Mouse (Mus musculus) cerebral cortex, adult 2 months (tissue): ENCODE measurements around the gene Shc2.

Source experiments
- whole genome bisulfite sequencing: fragments of 180-500 bp; shearing (Covaris S2); methylation state at CpG from one replicate; pipeline ENCODE4 v1.1.7; 2018; 5-methylcytosine and 5-hydroxymethylcytosine counted together

The Shc2 gene

GRCm38 (mm10) chr10:79668771-79669575 lies 31.3 kb upstream of the Shc2 start, which contains the start of gene Tpgs1:
TSS of gene Tpgs1 (plus strand) at chr10:79669369.
- under 1% methylated on average over 45 of the region's 45 CpGs for WGBS

GRCm38 (mm10) chr10:79668076-79668475 lies 30.4 kb upstream of the Shc2 start:
- WGBS, result 63% methylated on average over 5 of the region's 5 CpGs

GRCm38 (mm10) chr10:79666493-79666892 lies 28.8 kb upstream of the Shc2 start:
- 79% methylated on average over 9 of the region's 9 CpGs for WGBS

DNA sequence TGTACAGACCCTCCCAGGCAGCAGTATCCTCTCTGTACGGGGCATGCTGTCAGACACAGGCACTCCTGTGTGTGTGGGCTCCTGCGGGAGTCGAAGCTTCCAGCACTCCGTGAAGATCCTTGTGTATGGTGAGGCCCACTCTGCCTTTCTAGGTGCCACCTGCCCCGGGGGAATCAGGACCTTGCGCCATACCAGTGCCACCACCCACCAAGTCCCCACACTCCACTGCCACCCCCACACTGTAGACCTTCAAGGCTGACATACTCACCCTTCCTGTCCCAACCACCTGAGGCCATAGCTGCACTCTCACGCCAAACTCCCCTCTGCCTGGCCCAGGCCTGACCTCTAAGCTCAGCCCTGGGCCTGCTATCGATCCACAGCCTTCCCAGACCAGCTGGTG lies 27.3 kb upstream of the Shc2 start:
- WGBS, result 82% methylated on average over 8 of the region's 8 CpGs

GRCm38 (mm10) chr10:79664131-79664665 lies 26.5 kb upstream of the Shc2 start, which contains the start of gene Madcam1:
TSS of gene Madcam1 (plus strand) at chr10:79664559.
- WGBS, result 16% methylated on average over 13 of the region's 13 CpGs

- 60% methylated on average over 3 of the region's 3 CpGs for WGBS
These were observed 24.1 kb upstream of the Shc2 start for GRCm38 (mm10) chr10:79661861-79662260.

DNA sequence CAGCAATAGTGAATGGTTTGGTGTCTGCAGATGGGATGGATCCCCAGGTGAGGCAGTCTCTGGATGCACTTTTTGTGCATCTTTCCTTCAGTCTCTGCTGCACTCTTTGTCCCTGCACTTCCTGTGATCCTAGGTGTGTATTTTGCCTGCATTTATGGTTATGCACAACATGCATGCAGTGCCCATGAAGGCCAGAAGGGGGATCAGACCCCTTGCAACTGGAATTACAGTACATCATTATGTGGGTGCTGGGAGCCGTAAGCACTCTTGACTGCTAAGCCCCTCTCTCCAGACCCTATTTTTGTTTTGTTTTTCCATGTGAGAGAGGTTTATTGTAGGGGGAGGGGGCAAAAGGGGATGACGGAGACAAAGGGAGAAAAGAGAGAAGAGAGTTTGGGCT lies 22.6 kb upstream of the Shc2 start:
- 83% methylated on average over 2 of the region's 2 CpGs for WGBS

GRCm38 (mm10) chr10:79658829-79659228 lies 21.1 kb upstream of the Shc2 start:
- WGBS, result 42% methylated on average over 4 of the region's 4 CpGs

GRCm38 (mm10) chr10:79654946-79655395 lies 17.3 kb upstream of the Shc2 start:
- WGBS, result 25% methylated on average over 1 of the region's 1 CpGs

DNA sequence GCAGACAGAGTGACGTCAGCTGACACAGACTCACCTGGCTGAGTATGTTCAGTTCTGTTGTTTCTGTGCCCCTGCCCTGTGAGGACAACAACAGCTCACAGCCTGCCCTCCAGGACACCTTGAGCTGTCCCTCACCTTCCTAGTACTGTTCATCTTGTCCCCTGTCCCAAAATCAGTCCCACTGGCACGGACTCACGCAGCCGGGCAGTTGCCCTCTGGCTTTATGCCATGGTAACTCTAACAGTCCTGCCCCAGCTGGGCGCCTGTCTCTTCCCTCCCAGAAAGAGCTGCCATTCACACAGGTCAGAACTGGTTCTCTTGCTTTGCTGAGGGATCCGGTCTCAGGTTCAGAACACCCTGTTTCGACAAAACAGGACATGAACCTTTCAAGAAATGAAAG lies 15.1 kb upstream of the Shc2 start:
- WGBS, result 75% methylated on average over 7 of the region's 7 CpGs

DNA sequence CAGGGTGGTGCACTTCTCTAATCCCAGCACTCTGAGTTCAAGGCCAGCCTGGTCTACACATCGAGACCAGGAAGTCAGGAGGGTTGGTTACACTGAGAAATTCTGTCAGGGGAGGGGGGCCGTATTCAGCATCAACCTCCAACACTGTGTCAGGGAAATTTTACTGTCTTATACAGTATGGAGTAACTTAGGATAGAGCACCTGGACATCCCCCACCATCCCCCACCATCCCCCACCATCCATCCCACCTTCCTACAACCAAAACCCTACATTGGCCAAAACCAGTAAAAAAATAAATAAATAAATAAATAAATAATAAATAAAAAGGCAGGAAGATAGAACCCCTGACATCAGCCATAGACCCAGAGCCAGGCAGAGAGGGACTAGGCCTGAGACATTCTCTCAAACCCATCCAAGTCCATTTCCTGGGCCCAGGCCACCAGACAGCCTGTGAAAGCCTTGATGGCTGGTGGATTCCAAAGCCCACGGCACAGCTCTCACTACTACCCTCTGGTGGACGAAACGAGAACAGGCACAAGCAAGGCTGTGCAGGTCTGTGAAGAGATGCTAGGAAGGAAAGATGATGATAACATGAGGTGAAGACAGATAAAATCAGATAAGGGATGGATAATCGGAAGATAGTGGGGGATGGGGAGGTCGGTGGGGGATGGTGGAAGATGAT lies 11.5 kb upstream of the Shc2 start:
- WGBS, result 29% methylated on average over 7 of the region's 7 CpGs

DNA sequence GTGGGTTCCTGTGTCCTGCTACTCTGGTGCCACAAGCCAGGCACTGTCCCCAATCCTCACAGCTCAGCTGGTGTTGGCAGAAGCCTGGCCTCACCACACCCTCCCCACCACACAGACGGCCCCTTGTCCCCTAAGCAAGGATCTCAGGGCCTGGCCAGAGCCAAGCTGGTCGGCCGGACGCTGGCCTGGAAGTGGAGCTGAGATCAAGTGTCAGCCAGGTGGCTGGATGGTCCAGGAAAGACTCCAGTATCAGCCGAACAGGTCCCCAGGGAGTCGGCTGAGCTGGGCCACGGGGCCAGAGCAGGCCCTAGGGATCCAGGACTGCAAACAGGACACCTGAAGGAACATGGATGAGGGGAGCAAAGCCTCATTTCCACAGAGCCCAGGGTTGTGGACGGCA lies 8.0 kb upstream of the Shc2 start, which contains the start of gene Odf3l2:
TSS of gene Odf3l2 (minus strand) at position 28 of the 400 bp plus-strand sequence.
- WGBS, result 68% methylated on average over 8 of the region's 8 CpGs

- WGBS, result 11% methylated on average over 23 of the region's 23 CpGs
These were observed 927 bp upstream of the Shc2 start for GRCm38 (mm10) chr10:79638486-79639204.

DNA sequence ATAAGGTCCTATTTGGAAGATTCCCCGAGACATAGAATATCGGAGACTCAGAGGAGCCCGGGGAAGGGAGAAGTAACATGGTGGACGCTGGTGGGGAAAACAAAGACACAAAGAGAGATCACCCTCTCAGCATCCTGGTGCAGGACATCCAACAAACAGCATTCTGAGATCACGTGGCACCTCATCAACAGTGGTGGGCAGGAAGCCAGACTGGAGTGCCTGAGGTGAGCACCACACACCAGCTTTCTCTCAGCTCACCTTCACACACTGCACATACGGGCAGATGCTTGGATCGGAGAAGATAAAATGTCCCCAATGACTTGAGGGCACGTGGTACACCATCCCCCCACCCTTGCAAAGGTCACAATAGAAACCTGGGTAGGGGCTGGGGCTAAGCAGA lies 1.4 kb downstream of the Shc2 start:
- WGBS, result 71% methylated on average over 8 of the region's 8 CpGs

- WGBS, result 60% methylated on average over 17 of the region's 17 CpGs
These were observed 4.5 kb downstream of the Shc2 start for GRCm38 (mm10) chr10:79633006-79633777.

DNA sequence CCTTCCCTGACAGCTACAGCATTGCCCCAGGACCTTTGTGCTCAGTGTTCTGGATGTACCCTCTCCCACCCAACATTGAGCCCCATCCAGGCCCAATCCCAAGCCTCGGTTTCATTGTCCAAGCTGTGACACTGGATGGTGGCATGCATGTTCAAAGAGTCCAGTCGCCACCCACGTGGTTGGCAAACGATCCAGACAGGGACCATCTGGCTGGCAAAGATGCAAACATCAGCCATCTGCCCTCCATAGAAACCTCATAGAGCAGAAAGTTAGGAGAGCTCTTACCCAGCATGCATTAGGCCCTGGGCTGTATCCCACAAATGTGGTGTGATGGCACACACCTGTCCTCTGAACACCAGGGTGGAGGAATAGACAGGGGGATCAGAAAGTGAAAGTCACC lies 6.3 kb downstream of the Shc2 start:
- WGBS, result 39% methylated on average over 4 of the region's 4 CpGs

DNA sequence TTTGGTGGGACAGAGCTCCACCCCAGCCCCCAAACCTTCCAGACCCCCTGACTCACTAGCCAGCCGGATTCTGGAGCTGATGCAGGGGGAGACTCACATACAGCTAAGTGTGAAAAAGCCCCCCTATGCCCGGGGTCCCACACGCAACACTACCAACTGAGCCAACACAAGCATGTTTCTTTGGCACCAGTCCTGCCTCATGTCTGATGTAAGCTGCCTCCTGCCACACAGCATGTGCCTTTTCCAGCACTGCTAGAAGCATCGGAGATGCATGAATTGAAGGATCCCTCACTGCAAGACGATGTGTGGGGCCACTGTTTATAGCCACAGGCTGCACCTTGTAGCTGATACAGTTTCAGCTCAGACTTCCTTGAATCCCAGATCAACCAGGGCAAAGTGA lies 9.3 kb downstream of the Shc2 start:
- WGBS, result 54% methylated on average over 5 of the region's 5 CpGs

DNA sequence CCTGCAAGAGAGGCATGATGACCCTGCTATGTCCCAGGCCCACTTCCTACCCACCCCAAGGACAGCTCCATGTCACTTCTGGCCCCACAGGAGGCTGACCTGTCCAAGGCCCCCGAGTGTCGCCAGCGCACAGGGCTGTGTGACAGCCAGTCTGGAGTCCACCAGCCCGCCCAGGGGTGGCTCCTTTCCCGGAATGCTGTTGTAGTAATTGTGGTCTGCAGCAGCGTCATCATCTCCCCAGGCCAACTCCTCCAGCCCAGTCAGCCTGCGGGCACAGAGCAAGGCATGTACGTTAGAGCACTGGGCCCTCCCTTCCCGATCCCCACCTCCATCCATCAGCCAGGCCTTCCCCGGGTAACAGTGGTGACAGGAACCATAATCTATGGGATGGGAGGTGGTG lies 11.6 kb downstream of the Shc2 start:
- 88% methylated on average over 10 of the region's 10 CpGs for WGBS

DNA sequence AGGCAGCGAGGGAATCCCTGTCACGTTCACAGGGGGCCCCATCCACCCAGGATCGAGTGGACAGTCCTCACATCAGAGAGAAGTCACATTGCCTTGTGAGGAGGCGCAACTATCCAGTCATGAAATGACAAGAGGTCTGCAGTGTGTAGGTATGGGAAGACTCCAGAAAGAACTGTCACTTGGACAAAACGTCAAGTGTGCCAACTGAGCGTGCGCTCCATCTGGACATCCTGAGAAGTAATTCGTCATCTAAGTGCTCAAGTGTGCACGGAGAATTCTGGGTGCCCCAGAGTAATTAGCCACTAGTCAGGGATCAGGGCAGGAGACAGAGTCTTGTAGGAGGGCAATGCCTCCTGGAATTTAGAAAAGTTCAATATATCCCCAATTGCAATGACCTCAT lies 12.3 kb downstream of the Shc2 start:
- 70% methylated on average over 9 of the region's 9 CpGs for WGBS

GRCm38 (mm10) chr10:79623950-79624349 lies 13.8 kb downstream of the Shc2 start:
- WGBS, result 46% methylated on average over 12 of the region's 12 CpGs

DNA sequence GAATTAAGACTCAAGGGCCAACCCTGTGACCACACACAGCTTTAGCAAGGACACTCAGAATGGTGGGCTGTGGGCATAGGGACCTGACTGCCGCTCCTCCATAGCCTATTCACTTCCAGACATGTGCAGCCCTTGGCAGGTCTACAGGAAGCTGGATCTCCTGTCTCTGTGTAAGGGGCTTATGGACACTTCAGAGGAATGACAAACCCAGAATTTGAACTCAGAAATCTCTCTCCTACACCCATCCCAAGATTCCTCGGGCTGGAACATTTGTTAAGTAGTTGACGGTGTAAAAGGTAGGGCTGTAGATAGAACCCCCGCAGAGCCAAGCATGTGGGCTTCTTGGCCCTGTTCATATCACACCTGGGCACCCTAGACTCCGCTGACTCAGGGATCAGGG lies 21.3 kb downstream of the Shc2 start:
- WGBS, result 83% methylated on average over 5 of the region's 5 CpGs
